Mouse (Mus musculus) heart, adult 2 months (tissue): ENCODE measurements around the gene Cmbl.

Experiments used
- CTCF ChIP-seq: fragments of 200-600 bp; IDR thresholded peaks from 2 replicates; pipeline ENCODE4 v1.8.1; 2022; ENCODE audit warnings: antibody characterized with exemption, mild to moderate bottlenecking, moderate library complexity
- EP300 ChIP-seq: fragments of 200-500 bp; IDR thresholded peaks from 2 replicates; pipeline ENCODE4 v1.6.1; 2011; ENCODE audit warnings: low read depth, low read length, control low read depth; ENCODE audit not compliant: insufficient read depth
- POLR2A ChIP-seq: fragments of 200-500 bp; IDR thresholded peaks from 2 replicates; pipeline ENCODE4 v1.6.1; 2011; ENCODE audit warnings: mild to moderate bottlenecking, low read depth, low read length, control low read depth; ENCODE audit not compliant: insufficient read depth

DNA sequence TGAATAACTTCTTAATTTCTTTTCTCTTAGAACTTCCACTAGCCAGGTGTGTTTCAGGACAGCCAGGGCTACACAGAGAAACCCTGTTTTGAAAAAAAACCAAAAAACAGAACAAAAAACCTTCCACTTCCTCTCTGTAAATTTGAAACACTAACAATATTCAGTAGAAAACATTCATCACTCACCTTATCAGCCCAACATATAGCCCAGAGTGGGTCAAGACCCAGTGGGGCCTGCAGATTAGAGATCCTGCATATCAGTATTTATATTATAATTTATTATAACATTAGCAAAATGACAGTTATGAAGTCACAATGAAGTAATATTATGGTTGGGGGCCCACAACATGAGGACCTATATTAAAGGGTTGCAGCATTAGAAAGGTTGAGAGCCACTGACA, 8.5 kb downstream of the Cmbl start:
- TF ChIP-seq EP300 (no peak), CTCF (no peak), POLR2A (no peak)
